Mouse (Mus musculus) spleen, adult 2 months (tissue): ENCODE measurements at regions not wholly inside any gene's neighbourhood (a gene's known extent, or its start where the extent isn't known, plus 50 kb on each side); places are given as distances from the start of the nearest gene placed in this dataset.

Experiments
- DNase-seq, 2 experiments: peaks; one replicate each; pipeline versions ENCODE4 v3.0.0 to v3.0.0-alpha.2; 2012 to 2021; ENCODE audit warnings: low spot score in 2 of 2, low read depth in 1 of 2
- H3K27ac ChIP-seq: fragments of 200-500 bp; 2 replicates; pipeline ENCODE4 v1.5.1; 2012; ENCODE audit warnings: low read length, inconsistent platforms; ENCODE audit not compliant: insufficient read depth
- H3K27me3 ChIP-seq: fragments of 200-500 bp; 2 replicates; pipeline ENCODE4 v1.6.1; 2012; ENCODE audit warnings: mild to moderate bottlenecking, moderate library complexity, low read length, inconsistent platforms; ENCODE audit not compliant: control insufficient read depth, insufficient read depth
- H3K36me3 ChIP-seq: fragments of 200-500 bp; 2 replicates; pipeline ENCODE4 v1.6.1; 2012; ENCODE audit warnings: mild to moderate bottlenecking, low read length, inconsistent platforms; ENCODE audit not compliant: control insufficient read depth, insufficient read depth
- H3K4me1 ChIP-seq: fragments of 200-500 bp; 2 replicates; pipeline ENCODE4 v1.6.1; 2011; ENCODE audit warnings: inconsistent platforms; ENCODE audit not compliant: control insufficient read depth, insufficient read depth, insufficient read length
- H3K4me3 ChIP-seq: fragments of 200-500 bp; 2 replicates; pipeline ENCODE4 v1.5.1; 2011; ENCODE audit warnings: mild to moderate bottlenecking, inconsistent platforms; ENCODE audit not compliant: insufficient read depth, insufficient read length; ENCODE audit errors: extremely low read depth
- CTCF ChIP-seq: fragments of 200-500 bp; IDR thresholded peaks from 2 replicates; pipeline ENCODE4 v1.5.1; 2011; ENCODE audit warnings: mild to moderate bottlenecking, inconsistent platforms; ENCODE audit not compliant: insufficient read depth, insufficient read length, insufficient replicate concordance; ENCODE audit errors: extremely low read depth
- POLR2A ChIP-seq: fragments of 200-500 bp; IDR thresholded peaks from 2 replicates; pipeline ENCODE4 v1.6.1; 2011; ENCODE audit warnings: low read depth, low read length, inconsistent platforms
- WGBS: fragments of 180-500 bp; shearing (Covaris S2); methylation state at CpG from one replicate; pipeline ENCODE4 v1.1.7; 2018; 5-methylcytosine and 5-hydroxymethylcytosine counted together

DNA sequence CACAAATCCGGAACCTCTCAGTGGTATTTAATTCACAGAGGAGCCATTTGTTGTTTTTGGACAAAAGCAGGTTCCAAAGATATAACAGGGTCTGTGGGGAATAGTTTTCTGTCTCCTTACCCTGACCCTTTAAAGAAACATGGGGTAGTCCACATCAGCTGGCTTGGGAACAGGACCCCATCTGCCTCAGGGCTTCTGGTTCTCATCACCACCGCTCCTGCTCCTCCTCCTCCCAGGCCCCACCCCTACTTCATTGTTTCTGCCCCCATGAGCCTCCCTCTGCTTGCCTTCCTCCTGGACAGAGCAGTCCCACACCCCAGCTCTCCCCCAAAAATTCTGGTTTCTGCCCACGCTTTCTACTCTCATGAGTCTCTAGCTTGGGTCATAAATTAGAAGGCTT, 183.8 kb upstream of the Mgmt start:
- DNase-seq: no peak

GRCm38 (mm10) chr7:136712962-136713640, 181.3 kb upstream of the Mgmt start:
- Histone ChIP-seq H3K27ac (no peak overlapping the region), H3K27me3 (no peaks in the 10 kb centered on the region), H3K36me3 (no peaks in the 10 kb centered on the region), H3K4me3 (no peak overlapping the region), H3K4me1 (no peaks in the 10 kb centered on the region)
- TF ChIP-seq POLR2A (no peak), CTCF (no peak)
- DNase-seq: no peak
- 83% methylated on average over 16 of the region's 16 CpGs for WGBS

More for the DNA sequence above, 183.8 kb upstream of the Mgmt start:
- Histone ChIP-seq H3K36me3 (no peaks in the 10 kb centered on the region), H3K4me1 (no peaks in the 10 kb centered on the region), H3K27ac (no peak overlapping the region), H3K27me3 (no peaks in the 10 kb centered on the region), H3K4me3 (no peak overlapping the region)
- 85% methylated on average over 3 of the region's 3 CpGs for WGBS
- TF ChIP-seq CTCF: no peak
- no peak for TF ChIP-seq POLR2A

GRCm38 (mm10) chr7:136727628-136728402, 166.6 kb upstream of the Mgmt start:
- DNase-seq: no peak
- H3K4me3 ChIP-seq: no peak overlapping the region
- H3K36me3 ChIP-seq: no peaks in the 10 kb centered on the region
- no peaks in the 10 kb centered on the region for H3K27me3 ChIP-seq
- H3K27ac ChIP-seq: no peak overlapping the region
- TF ChIP-seq CTCF: no peak
- no peaks in the 10 kb centered on the region for H3K4me1 ChIP-seq
- WGBS: 65% methylated on average over 1 of the region's 1 CpGs

GRCm38 (mm10) chr7:136742171-136742570, 152.2 kb upstream of the Mgmt start:
- H3K27ac ChIP-seq: no peak overlapping the region
- no peak overlapping the region for H3K4me3 ChIP-seq
- no peaks in the 10 kb centered on the region for H3K27me3 ChIP-seq
- no peak for TF ChIP-seq CTCF
- no peak for TF ChIP-seq POLR2A
- WGBS: 94% methylated on average over 2 of the region's 2 CpGs
- DNase-seq: no peak
- no peaks in the 10 kb centered on the region for H3K4me1 ChIP-seq
- H3K36me3 ChIP-seq: no peaks in the 10 kb centered on the region

- DNase-seq: no peak
- no peaks in the 10 kb centered on the region for H3K36me3 ChIP-seq
- H3K27ac ChIP-seq: no peak overlapping the region
- WGBS: 88% methylated on average over 8 of the region's 8 CpGs
- no peak overlapping the region for H3K4me3 ChIP-seq
- no peaks in the 10 kb centered on the region for H3K27me3 ChIP-seq
- TF ChIP-seq CTCF (no peak), POLR2A (no peak)
- H3K4me1 ChIP-seq: no peaks in the 10 kb centered on the region
Observed at GRCm38 (mm10) chr7:136745412-136745811, 149.0 kb upstream of the Mgmt start.

DNA sequence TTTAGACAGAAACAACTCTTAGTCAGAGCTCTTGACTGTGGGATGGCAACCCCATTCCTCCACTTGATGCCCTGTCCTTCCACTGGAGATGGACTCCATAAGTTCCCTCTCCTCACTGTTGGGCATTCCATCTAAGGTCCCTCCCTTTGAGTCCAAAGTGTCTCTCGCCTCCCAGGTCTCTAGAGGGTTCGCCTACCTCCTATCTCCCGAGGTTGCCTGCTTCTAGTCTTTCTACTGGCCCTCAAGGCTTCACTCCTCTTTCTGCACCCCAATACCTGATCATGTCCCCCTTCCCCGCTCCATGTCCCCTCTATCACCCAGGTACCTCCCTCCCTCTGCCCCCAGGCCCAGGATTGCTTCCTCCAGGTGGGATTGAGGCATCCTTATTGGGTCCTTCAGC, 142.9 kb upstream of the Mgmt start:
- H3K4me3 ChIP-seq: no peak overlapping the region
- no peak for DNase-seq
- no peaks in the 10 kb centered on the region for H3K27me3 ChIP-seq
- H3K36me3 ChIP-seq: no peaks in the 10 kb centered on the region
- TF ChIP-seq CTCF (no peak), POLR2A (no peak)
- no peaks in the 10 kb centered on the region for H3K4me1 ChIP-seq
- H3K27ac ChIP-seq: no peak overlapping the region
- 86% methylated on average over 4 of the region's 4 CpGs for WGBS

DNA sequence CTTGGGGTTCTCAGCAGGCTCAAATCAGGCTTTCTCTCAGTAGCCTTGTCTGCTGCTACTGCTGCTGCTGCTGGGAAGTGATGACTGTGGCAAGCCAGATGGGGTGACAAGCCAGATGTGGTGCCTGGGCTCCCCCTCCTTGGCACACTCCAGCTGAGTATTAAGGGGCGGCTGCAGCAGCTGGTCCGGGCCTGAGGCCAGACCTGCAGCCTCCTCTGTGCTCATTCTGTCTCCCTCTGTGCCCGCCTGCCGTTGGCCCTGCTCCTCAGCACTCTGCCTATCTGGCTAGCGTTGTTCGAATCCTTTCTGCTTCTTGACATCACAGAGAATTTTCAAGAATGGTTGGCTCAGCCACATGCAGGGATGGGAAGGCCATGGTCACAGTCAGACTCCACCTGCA, 139.6 kb upstream of the Mgmt start:
- DNase-seq: no peak
- no peaks in the 10 kb centered on the region for H3K36me3 ChIP-seq
- no peaks in the 10 kb centered on the region for H3K4me1 ChIP-seq
- no peak overlapping the region for H3K27ac ChIP-seq
- 83% methylated on average over 6 of the region's 6 CpGs for WGBS
- TF ChIP-seq CTCF (no peak), POLR2A (no peak)
- H3K4me3 ChIP-seq: no peak overlapping the region
- H3K27me3 ChIP-seq: no peaks in the 10 kb centered on the region
